Mouse (Mus musculus): ENCODE data around the gene Manba. TPM values are rescaled to one million over a fixed set of nuclear protein-coding genes. Genes with fewer than 3 reads are reported as not detected.

Manba gene
- total RNA-seq (2023) = 10 to 100 TPM; 15.3 to 18.9 TPM

DNA sequence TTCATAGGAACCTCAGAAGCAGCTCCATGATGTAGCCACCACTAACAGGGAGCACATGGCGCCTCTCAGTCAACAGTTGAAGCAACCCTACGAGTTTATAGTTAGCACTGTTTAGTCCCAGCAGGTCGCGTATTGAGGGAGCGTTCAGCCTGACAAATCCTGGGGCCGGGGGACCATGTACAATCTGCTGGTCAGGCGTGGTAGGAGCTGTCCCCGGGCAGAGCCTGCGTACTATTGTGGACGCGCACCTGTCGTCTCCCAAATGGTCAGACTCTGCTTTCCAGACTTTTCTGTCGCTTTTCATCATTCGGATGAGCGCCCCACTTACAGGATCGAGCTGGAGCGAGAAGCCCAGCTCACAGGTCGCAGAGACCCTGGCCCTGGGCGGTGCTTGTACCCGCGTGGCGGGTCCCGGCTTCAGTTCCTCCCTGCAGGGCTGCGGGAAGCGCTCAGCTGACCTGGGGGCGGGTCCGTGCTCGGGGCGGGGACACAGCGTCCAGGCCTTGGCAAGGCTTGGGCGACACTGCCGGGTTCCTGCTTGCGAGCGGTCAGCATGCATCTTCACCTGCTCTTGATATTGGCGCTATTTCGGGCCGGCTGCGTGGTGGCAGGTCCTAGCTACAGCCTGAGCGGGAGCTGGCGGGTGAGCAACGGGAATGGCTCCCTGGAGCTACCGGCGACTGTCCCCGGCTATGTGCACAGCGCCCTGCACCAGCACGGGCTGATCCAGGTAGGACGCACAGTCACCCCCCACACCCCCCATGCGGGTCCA is at the start of gene Manba:
TSS of gene Manba (plus strand) at position 484 of the 772 bp plus-strand sequence.

GRCm38 (mm10) chr3:135437758-135438495 is 47.5 kb upstream of the Manba start, which contains the start of gene Ube2d3:
Ube2d3 (plus strand) TSS chr3:135438149.

Other genes starting within 250 kb of the Manba start
- not detected for gene Bdh2, start 204.4 kb upstream of the Manba start, total RNA-seq (2023)
- 1 to 10 TPM; 1.5 to 2.4 TPM for gene Slc9b2, start 177.9 kb upstream of the Manba start, total RNA-seq (2023)
- not detected for gene Slc9b1, start 137.6 kb upstream of the Manba start, total RNA-seq (2023)
- gene Cisd2, start 61.7 kb upstream of the Manba start, total RNA-seq (2023) = 10 to 100 TPM; 49.0 to 51.0 TPM
- 100 to 1,000 TPM; 534 to 540 TPM for gene Ube2d3, start 47.5 kb upstream of the Manba start, total RNA-seq (2023)
- 100 to 1,000 TPM; 193 to 194 TPM for gene Nfkb1, start 205.9 kb downstream of the Manba start, total RNA-seq (2023)